Mouse (Mus musculus) spleen, postnatal 10 days (tissue): ENCODE results near the gene Htra3.

Experiments used
- DNase-seq, 2 experiments: peaks; one replicate each; pipeline ENCODE4 v3.0.0; 2021 to 2022; ENCODE audit warnings: low spot score in 2 of 2

Htra3 gene

GRCm38 (mm10) chr5:35616943-35617342 is 62.6 kb downstream of the Htra3 start:
- no peak for DNase-seq

- DNase-seq = no peak
Measured at GRCm38 (mm10) chr5:35612722-35613121, 66.9 kb downstream of the Htra3 start.

- no peak for DNase-seq
Measured at GRCm38 (mm10) chr5:35611900-35612299, 67.7 kb downstream of the Htra3 start.

GRCm38 (mm10) chr5:35611170-35611569 is 68.4 kb downstream of the Htra3 start:
- no peak for DNase-seq

GRCm38 (mm10) chr5:35610381-35610780 is 69.2 kb downstream of the Htra3 start:
- DNase-seq = no peak

GRCm38 (mm10) chr5:35609971-35610370 is 69.6 kb downstream of the Htra3 start:
- DNase-seq = no peak

- DNase-seq = no peak
Measured at GRCm38 (mm10) chr5:35609381-35609780, 70.2 kb downstream of the Htra3 start.

- DNase-seq = no peak
Measured at GRCm38 (mm10) chr5:35608559-35608958, 71.0 kb downstream of the Htra3 start.

- no peak for DNase-seq
Measured at GRCm38 (mm10) chr5:35607784-35608183, 71.8 kb downstream of the Htra3 start.

GRCm38 (mm10) chr5:35606800-35607199 is 72.8 kb downstream of the Htra3 start:
- no peak for DNase-seq

GRCm38 (mm10) chr5:35605355-35605754 is 74.2 kb downstream of the Htra3 start:
- DNase-seq = no peak
